Mouse (Mus musculus) mouse embryonic stem cell (cell line): ENCODE data around the gene Fastkd1.

ENCODE experiments used
- in situ Hi-C, 2 experiments: fragments of 300-500 bp; cut with MboI; formaldehyde crosslinking; loops; 1 replicate in 1 of 2; 3 replicates in 1 of 2; pipeline ENCODE4 v1.14.3; 2019 to 2020; ENCODE audit warnings: low sequenced_read_pairs in 2 of 2, low pct_unique_long_range_greater_than_20kb in 1 of 2, mixed read lengths in 1 of 2; ENCODE audit not compliant: unreplicated experiment in 1 of 2

Fastkd1 gene

DNA sequence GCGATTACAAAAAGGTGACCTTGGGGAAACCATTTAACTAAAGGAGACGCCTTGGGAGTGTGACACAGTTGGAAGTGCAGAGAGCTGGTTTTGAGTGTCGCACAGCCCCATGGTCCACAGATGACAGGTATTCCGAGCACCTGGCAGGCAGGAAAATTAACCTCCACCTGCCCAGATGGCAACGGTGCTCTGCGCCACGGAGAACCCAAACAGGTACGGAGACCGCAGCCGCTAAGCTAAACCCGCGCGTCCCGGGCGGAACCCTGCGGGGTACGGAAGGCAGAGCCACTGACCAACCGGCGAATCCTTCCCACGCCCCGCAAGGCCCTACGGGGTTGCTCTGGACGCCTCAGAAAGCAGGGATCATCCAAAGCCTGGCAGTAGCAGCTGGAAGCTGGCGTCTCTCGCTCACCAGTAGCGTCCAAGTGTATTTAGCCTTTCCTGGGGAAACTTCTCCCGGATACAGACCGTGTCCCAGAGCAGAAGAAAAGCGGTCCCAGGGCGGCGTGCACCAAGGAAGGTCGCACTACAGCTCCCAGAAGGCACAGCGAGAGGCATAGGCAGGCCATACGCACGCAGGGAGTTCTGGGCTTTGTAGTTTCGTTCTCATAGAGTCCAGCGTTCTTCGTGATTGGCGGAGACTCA lies at the start of gene Fastkd1:
TSS of gene Fastkd1 (minus strand) at position 536 of the 645 bp plus-strand sequence.
- in situ Hi-C loops, result no loop called here

DNA sequence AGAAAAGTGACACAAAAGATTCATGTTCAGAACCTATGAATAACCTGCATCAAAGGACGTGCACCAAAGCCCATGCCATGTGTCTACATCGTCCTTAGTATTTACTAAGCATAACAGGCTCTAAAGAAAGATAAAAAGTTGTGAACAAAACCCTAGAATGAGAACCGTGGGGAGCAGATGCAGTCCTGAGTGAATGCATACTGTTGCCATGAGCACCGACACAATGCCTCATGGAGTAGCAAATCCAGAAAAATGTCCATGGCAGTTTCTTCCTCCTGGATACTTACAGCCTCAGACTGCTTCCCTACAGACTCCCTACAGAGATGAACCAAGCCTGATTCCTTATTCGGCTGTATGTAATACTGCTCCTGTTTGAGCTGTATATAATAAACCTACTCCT lies 47.7 kb upstream of the Fastkd1 start:
- in situ Hi-C loops, result no loop called here

GRCm38 (mm10) chr2:69745091-69745490 lies 31.8 kb upstream of the Fastkd1 start:
- in situ Hi-C loops, result no loop called here

DNA sequence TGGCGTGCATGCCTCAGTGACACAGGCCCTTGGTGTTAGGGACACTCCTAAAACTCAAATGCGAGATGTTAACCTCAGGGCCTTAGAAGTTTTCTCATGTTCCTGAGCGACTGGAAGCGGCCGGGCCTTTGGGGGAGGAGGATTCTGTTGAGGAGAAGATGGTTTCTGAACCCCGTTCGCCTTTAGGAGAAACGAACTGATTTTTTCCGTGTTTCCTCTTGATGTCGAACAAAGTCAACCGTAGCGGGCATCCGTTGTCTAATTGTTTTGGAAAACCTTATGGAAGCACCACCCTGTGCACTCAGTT lies 10.2 kb upstream of the Fastkd1 start:
- in situ Hi-C loops, result no loop called here

DNA sequence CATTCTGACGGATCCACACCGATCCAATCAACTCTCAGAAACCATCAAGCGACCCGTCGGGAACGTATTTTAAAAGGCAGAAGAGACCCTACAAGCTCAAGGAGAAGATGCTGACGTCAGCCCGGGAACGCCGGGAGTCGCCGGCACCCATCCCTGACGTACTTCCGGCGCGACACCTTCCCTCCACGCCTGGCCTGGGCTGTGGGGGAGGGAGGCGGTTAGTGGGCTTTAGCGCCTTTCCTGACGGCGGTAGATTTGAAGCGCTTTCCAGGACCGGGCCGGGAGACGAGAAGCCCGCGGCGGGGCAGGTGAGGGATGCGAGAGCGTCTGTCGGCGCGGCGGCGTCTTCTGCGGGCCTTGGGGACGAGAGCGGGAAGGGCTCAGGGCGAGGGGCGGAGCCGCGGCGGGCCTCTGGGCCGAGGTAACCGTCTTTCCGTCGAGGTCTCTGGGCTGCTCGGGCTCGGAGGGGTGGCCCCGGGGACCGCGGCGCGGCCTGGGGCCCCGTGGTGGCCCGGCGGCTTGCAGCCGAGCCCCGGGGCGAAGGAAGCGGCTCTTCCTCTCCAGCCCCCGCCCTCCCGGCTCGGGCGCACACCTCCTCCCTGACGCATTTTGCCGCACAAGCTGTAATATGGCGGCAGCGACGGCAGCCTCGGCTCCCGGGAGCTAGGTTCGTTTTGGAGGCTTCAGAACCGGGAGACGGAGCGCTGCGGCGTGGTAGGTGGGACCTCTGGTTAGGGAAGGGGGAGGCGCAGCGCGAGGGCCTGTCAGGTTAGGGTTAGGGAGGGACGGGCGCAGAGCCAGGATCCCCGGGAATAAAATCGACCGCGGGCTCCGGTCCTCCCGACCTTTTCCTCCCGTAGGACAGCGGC lies 9.6 kb upstream of the Fastkd1 start:
- in situ Hi-C loops, result no loop called here

DNA sequence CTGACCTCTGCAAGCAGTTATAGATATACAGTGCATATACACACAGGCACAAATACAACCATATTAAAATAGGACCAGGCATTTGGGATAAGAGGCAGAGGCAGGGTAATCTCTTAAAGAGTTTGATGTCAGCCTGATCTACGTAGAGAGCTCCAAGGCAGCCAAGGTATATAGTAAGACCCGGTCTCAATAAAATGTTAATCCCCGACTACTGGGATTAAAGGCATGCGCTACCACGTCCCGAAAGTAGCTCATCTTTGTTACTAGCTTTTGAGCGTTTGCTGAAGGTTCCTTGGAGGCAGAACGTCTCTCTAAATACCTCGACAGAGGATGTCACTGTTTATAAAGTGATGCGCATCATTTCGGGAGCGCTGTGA lies 8.9 kb upstream of the Fastkd1 start, which contains the start of gene Ppig:
TSS of gene Ppig (plus strand) at position 273 of the 377 bp plus-strand sequence.
- in situ Hi-C loops, result no loop called here

GRCm38 (mm10) chr2:69719121-69719520 lies 5.8 kb upstream of the Fastkd1 start:
- in situ Hi-C loops, result no loop called here

- in situ Hi-C loops, result no loop called here
These were observed 3.2 kb upstream of the Fastkd1 start for GRCm38 (mm10) chr2:69716483-69716882.

DNA sequence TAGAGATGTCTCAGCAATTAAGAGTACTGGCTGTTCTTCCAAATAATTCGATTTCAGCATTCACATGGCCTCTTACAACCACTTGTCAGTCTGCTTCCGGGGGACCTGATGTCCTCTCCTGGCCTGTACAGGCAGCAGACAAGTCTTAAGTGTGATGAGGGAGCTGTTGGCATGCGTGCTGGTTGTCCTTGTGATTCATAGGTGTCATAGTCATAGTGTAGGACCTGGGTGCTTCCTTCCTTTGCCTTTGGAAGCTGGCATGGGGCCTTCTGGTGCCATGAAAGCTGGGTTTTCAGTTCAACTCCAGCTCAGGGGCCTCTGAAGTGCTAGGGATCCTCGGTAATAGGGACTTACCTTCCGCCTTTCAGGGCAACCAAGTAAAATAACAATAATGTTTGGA lies 810 bp upstream of the Fastkd1 start:
- in situ Hi-C loops, result no loop called here

- in situ Hi-C loops, result no loop called here
These were observed 304 bp upstream of the Fastkd1 start for GRCm38 (mm10) chr2:69713626-69714014.

- in situ Hi-C loops, result no loop called here
These were observed 1.1 kb downstream of the Fastkd1 start for GRCm38 (mm10) chr2:69712171-69712570.

DNA sequence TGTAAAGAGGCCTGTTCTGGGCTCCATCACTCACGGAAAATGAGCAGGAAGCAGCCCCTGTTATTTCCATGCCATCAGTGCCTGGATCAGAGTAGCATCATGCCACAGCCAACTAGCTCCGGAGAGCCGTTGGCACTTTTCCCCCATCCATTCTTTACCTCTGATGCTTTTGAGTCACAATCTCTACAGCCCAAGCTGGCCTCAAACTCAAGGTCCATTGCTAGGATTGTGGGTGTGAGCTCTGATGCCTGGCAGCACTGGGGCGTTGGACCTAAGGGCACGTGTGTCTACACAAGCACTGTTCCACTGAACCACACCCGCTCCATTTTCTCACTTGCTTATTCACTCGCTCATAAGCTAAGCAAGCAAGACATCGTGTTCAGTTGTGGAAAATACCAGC lies 12.9 kb downstream of the Fastkd1 start:
- in situ Hi-C loops, result no loop called here

GRCm38 (mm10) chr2:69693501-69693900 lies 19.8 kb downstream of the Fastkd1 start:
- in situ Hi-C loops, result no loop called here

GRCm38 (mm10) chr2:69690843-69691242 lies 22.5 kb downstream of the Fastkd1 start:
- in situ Hi-C loops, result no loop called here

- in situ Hi-C loops, result no loop called here
These were observed 23.1 kb downstream of the Fastkd1 start for GRCm38 (mm10) chr2:69690214-69690613.

GRCm38 (mm10) chr2:69684488-69684887 lies 28.8 kb downstream of the Fastkd1 start:
- in situ Hi-C loops, result no loop called here

DNA sequence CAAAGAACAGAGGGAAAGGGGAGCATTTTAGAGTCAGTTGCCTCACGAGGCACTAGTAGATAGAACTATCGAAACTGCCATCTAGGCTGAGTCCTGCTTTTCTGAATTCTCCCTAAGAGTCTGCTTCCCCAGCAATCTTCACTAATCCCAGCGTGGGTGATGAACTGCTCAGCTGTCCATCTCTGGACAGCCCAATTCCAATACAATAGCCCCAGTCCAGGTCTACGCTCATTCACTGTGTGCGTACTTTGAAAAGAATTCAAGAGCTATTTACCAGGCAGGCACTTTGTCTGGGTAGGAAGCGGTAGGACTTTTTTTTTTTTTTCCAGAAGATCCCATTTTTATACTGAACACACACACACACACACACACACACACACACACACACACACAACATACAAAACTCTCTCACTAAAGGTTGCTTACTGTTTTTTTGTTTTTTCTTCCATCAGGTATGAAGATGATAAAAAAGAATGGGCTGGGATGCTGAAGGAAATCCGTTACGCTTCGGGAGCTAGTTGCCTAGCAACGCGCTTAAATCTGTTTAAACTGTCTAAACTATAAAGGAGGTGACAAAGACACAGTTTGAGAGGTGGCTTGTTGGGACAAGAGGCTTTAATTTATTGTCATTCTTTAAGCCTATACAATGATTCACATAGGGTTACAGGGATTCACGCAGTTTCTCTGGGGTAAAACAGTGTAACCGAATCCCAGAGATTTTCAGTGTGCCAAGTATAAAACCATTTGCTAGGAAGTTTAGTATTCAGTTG lies 30.1 kb downstream of the Fastkd1 start:
- in situ Hi-C loops, result no loop called here

DNA sequence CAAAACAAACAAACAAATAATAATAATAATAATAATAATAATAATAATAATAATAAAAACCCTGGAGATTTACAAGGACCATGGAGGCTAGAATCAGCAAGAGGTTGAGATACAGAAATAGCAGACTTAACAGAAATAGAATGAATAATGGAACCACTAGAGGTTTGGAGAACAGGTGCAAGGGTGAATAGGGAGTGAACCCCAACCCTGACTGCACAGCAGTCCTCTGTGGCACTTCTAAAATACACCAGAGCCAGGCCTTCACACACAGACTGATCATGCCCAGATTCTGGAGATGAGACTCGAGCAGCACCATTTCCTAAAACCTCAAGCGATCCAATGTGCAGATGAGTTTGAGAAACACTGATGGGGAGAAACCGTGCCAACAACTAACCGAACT lies 31.4 kb downstream of the Fastkd1 start:
- in situ Hi-C loops, result no loop called here

DNA sequence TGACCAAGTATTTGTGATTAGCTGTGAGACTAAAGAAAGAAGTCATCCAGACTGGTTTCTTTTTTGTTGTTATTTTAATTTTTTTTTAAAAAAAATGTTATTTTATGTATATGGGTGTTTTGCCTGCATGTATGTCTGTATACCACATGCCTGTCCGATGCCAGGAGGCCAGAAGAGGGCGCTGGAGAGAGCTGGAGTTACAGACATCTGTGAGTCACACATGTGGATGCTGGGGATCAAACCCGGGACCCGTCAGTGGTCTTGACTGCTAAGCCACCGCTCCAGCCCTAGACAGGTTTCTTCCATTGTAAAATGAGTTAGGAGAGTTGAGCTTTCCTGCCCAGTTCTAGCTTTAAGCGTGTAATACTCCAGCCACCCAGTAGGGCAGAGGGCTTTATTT lies 33.3 kb downstream of the Fastkd1 start:
- in situ Hi-C loops, result loop anchor here in 1 of 2 experiments (5.0 kb wide), 1 partner anchor 43 kb away; no protein-coding TSS in a partner anchor
